Mouse (Mus musculus) thymus, adult 2 months (tissue): Measurements from ENCODE around the gene Orc2. TPM values are rescaled to one million over a fixed set of nuclear protein-coding genes. Genes with fewer than 3 reads are reported as not detected.
A peak's percentile ranks its signal among the peaks of the same experiment; 100 is the strongest.

Experiments
- DNase-seq: peaks from one replicate; pipeline ENCODE4 v3.0.0; 2021
- H3K27ac ChIP-seq: fragments of 200-500 bp; 2 replicates; pipeline ENCODE4 v1.5.1; 2012; ENCODE audit warnings: low read length, control low read depth; ENCODE audit not compliant: control insufficient read depth, insufficient read depth
- H3K27me3 ChIP-seq: fragments of 200-500 bp; 2 replicates; pipeline ENCODE4 v1.6.1; 2012; ENCODE audit warnings: mild to moderate bottlenecking, low read length, moderate library complexity, mixed read lengths; ENCODE audit not compliant: control insufficient read depth, insufficient read depth
- H3K36me3 ChIP-seq: fragments of 200-500 bp; 2 replicates; pipeline ENCODE4 v1.6.1; 2012; ENCODE audit warnings: mild to moderate bottlenecking, low read length, moderate library complexity; ENCODE audit not compliant: control insufficient read depth, insufficient read depth
- H3K4me1 ChIP-seq: fragments of 200-500 bp; replicated peaks from 2 replicates; pipeline ENCODE4 v1.6.1; 2012; ENCODE audit warnings: low read length; ENCODE audit not compliant: control insufficient read depth, insufficient read depth
- H3K4me3 ChIP-seq: fragments of 200-500 bp; 2 replicates; pipeline ENCODE4 v1.5.1; 2012; ENCODE audit warnings: mild to moderate bottlenecking, low read length, control low read depth, moderate library complexity; ENCODE audit not compliant: control insufficient read depth, insufficient read depth
- CTCF ChIP-seq: fragments of 200-500 bp; IDR thresholded peaks from 2 replicates; pipeline ENCODE4 v1.5.1; 2012; ENCODE audit warnings: mild to moderate bottlenecking, control low read depth, low read length, moderate library complexity, borderline replicate concordance; ENCODE audit not compliant: control insufficient read depth, poor library complexity, insufficient read depth; ENCODE audit errors: extremely low read depth
- POLR2A ChIP-seq: fragments of 200-500 bp; IDR thresholded peaks from 2 replicates; pipeline ENCODE4 v1.6.1; 2012; ENCODE audit warnings: mild to moderate bottlenecking, low read length, control low read depth, moderate library complexity; ENCODE audit not compliant: control insufficient read depth, poor library complexity, insufficient read depth; ENCODE audit errors: extremely low read depth
- WGBS: fragments of 180-500 bp; shearing (Covaris S2); methylation state at CpG from one replicate; pipeline ENCODE4 v1.1.7; 2018; 5-methylcytosine and 5-hydroxymethylcytosine counted together
- polyA plus RNA-seq: library from polyadenylated mRNA; depleted of rRNA; stranded (reverse); fragments of >200 nt; gene quantifications from 2 replicates; pipeline ENCODE4 v1.2.3, GENCODE M21; 2012; rRNA removed

Gene Orc2
- 22.9 and 28.1 TPM in 2 replicates for polyA plus RNA-seq

GRCm38 (mm10) chr1:58504577-58505254 lies at the start of gene Orc2:
TSS of gene Orc2 (minus strand) at chr1:58505109.
- peak; percentile 90 for DNase-seq
- no peak within 1 kb of the TSS for H3K27ac ChIP-seq
- H3K4me3 ChIP-seq = peak within 1 kb of the TSS; percentile 87
- TF ChIP-seq POLR2A (peak; percentile 64), CTCF (0 out of 2 replicates have a peak, but pooled peaks have one; percentile 12)
- WGBS = under 1% methylated on average over 64 of the region's 64 CpGs
- H3K36me3 ChIP-seq = peaks cover 4% of the 10 kb centered on the region; the same call in 1 of the 2 replicates
- peaks cover 2% of the 10 kb centered on the region for H3K4me1 ChIP-seq
- H3K27me3 ChIP-seq = no peaks in the 10 kb centered on the region

GRCm38 (mm10) chr1:58541386-58541785 lies 36.5 kb upstream of the Orc2 start:
- Histone ChIP-seq H3K4me3 (no peak overlapping the region), H3K27me3 (no peaks in the 10 kb centered on the region), H3K36me3 (peaks cover 26% of the 10 kb centered on the region), H3K27ac (no peak overlapping the region), H3K4me1 (no peaks in the 10 kb centered on the region)
- DNase-seq = no peak
- WGBS = 87% methylated on average over 1 of the region's 1 CpGs
- no peak for TF ChIP-seq CTCF
- no peak for TF ChIP-seq POLR2A

- DNase-seq = no peak
- Histone ChIP-seq H3K4me3 (no peak overlapping the region), H3K27ac (no peak overlapping the region), H3K36me3 (no peaks in the 10 kb centered on the region), H3K4me1 (peaks cover 2% of the 10 kb centered on the region), H3K27me3 (no peaks in the 10 kb centered on the region)
- WGBS = 98% methylated on average over 3 of the region's 3 CpGs
- TF ChIP-seq CTCF (no peak), POLR2A (no peak)
Observed at GRCm38 (mm10) chr1:58507249-58507648, 2.3 kb upstream of the Orc2 start.

GRCm38 (mm10) chr1:58503793-58504370 lies 1.0 kb downstream of the Orc2 start:
- no peak for TF ChIP-seq CTCF
- no peak for TF ChIP-seq POLR2A
- Histone ChIP-seq H3K36me3 (peaks cover 9% of the 10 kb centered on the region; the same call in 1 of the 2 replicates), H3K4me3 (peak overlapping the region; percentile 87), H3K27me3 (no peaks in the 10 kb centered on the region), H3K27ac (no peak overlapping the region), H3K4me1 (peaks cover 2% of the 10 kb centered on the region)
- DNase-seq = no peak
- 15% methylated on average over 9 of the region's 9 CpGs for WGBS

- H3K4me3 ChIP-seq = no peak overlapping the region
- H3K36me3 ChIP-seq = peaks cover 9% of the 10 kb centered on the region; the same call in 1 of the 2 replicates
- no peaks in the 10 kb centered on the region for H3K27me3 ChIP-seq
- H3K4me1 ChIP-seq = peaks cover 2% of the 10 kb centered on the region
- no peak overlapping the region for H3K27ac ChIP-seq
- TF ChIP-seq POLR2A (no peak), CTCF (no peak)
- no peak for DNase-seq
Observed at GRCm38 (mm10) chr1:58503134-58503533, 1.8 kb downstream of the Orc2 start.

- Histone ChIP-seq H3K4me1 (peaks cover under 1% of the 10 kb centered on the region), H3K27me3 (no peaks in the 10 kb centered on the region), H3K4me3 (no peak overlapping the region), H3K36me3 (peaks cover 33% of the 10 kb centered on the region), H3K27ac (no peak overlapping the region)
- DNase-seq = no peak
- 100% methylated on average over 1 of the region's 1 CpGs for WGBS
- no peak for TF ChIP-seq POLR2A
- TF ChIP-seq CTCF = no peak
Observed at GRCm38 (mm10) chr1:58498758-58499157, 6.2 kb downstream of the Orc2 start.
